Mouse (Mus musculus): ENCODE measurements around the gene Obp2b. TPM values are rescaled to one million over a fixed set of nuclear protein-coding genes. Genes with fewer than 3 reads are reported as not detected.
"Not testable (repeated sequence)": the region's sequence is repeated elsewhere in the genome, so short reads cannot be mapped to it uniquely, and the experiment has no call there.

Gene Obp2b
- polyA plus RNA-seq (2012; rRNA removed): not detected in 2 replicates

DNA sequence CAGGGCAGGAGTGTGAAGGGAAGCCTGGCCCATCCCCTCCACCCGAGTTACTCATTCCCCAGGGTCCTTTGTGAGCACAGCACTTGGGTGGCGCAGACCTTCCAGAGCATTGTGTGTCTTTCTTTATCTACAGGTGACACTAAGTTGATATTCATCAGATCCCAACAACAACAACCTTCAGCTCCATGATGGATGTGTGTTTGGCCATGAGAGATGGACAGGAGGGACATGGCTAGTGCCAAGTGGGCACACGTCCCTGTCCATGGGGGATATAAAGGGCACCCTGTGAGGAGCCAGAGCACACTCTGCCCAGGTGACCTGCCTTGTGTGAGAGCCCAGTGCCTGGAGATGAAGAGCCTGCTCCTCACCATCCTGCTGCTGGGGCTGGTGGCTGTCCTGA lies at the start of gene Obp2b:
Gene Obp2b (plus strand): TSS at position 301 of the 400 bp plus-strand sequence.
- 64% methylated on average over 3 of the region's 3 CpGs for WGBS
- not testable (repeated sequence) for DNase-seq; H3K4me3 ChIP-seq (replicated peaks; ENCODE audit: extremely low read depth, low read depth, low read length); H3K4me1 ChIP-seq (ENCODE audit: control insufficient read depth, insufficient read depth, low read length)

DNA sequence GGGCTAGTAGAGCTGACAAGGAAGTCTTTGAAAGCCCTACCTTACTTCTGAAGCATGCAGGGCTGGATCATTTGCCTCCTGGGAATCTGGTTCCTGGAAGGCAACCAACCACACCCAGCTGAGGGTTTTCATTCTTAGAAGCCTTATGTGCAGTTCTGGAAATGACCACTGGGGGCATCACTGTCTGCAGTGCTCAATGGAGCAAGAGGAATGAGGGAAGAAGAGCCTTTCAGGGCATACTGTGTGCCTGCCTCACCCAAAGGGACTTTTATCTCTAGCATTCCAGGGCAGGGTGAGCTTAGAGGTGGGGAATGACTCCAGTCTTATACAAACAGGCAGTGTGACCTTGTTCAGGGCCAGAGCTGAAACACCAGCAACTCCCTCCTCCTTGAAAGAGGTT lies 42.2 kb upstream of the Obp2b start:
- DNase-seq: peak; percentile 55
- Histone ChIP-seq H3K4me3 (replicated peaks; ENCODE audit: extremely low read depth, low read depth, low read length) (no peak overlapping the region), H3K4me1 (ENCODE audit: control insufficient read depth, insufficient read depth, low read length) (no peaks in the 10 kb centered on the region)
- TF ChIP-seq CTCF (IDR thresholded peaks at IDR 0.05; ENCODE audit: insufficient read depth, low read length) (peak; percentile 59), POLR2A (IDR thresholded peaks at IDR 0.05; ENCODE audit: borderline replicate concordance, extremely low read depth, low read depth, low read length) (no peak)

DNA sequence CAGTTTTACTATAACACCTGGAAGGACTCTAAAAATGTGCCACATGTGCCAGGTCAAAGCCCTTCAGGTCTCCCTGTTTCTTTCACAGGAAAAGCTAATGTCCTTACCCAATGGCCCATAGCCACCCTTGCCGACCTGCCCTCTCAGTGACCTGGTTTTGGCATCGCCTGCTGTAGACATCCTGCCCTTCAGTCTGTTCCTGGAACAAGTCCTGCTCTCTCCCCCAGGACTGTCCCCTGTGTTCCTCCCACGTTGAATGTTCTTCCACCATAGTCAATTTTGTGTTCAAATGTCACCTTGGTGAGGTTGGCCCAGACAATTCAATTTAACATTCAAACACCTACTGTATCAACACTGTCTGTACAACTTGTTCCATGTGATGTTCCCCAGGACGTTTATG lies 39.9 kb upstream of the Obp2b start:
- TF ChIP-seq CTCF (IDR thresholded peaks at IDR 0.05; ENCODE audit: insufficient read depth, low read length): no peak
- TF ChIP-seq POLR2A (IDR thresholded peaks at IDR 0.05; ENCODE audit: borderline replicate concordance, extremely low read depth, low read depth, low read length): no peak
- no peak for DNase-seq
- WGBS: 49% methylated on average over 4 of the region's 4 CpGs
- Histone ChIP-seq H3K4me1 (ENCODE audit: control insufficient read depth, insufficient read depth, low read length) (no peaks in the 10 kb centered on the region), H3K4me3 (replicated peaks; ENCODE audit: extremely low read depth, low read depth, low read length) (no peak overlapping the region)

DNA sequence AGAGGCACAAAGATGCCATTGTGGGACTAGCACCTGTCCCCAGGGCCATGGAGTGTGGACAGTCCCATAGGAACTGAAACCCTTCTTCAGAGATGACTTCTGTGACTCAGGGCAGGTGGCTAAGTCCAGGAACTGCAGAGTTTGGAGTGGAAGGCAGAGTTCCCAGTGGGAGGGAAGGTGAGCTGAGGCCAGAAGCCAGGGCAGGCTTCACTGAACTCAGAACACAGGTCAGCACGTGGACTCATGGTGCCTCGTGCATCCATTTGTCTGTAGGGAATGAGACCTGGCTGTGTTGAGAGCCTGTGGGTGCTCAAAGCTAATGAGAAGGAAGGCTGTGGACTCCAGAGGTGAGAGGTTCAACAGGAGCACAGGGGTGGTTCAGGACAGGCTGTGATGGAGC lies 38.1 kb upstream of the Obp2b start:
- TF ChIP-seq CTCF (IDR thresholded peaks at IDR 0.05; ENCODE audit: insufficient read depth, low read length) (no peak), POLR2A (IDR thresholded peaks at IDR 0.05; ENCODE audit: borderline replicate concordance, extremely low read depth, low read depth, low read length) (no peak)
- H3K4me1 ChIP-seq (ENCODE audit: control insufficient read depth, insufficient read depth, low read length): no peaks in the 10 kb centered on the region
- WGBS: 88% methylated on average over 2 of the region's 2 CpGs
- H3K4me3 ChIP-seq (replicated peaks; ENCODE audit: extremely low read depth, low read depth, low read length): no peak overlapping the region
- no peak for DNase-seq

DNA sequence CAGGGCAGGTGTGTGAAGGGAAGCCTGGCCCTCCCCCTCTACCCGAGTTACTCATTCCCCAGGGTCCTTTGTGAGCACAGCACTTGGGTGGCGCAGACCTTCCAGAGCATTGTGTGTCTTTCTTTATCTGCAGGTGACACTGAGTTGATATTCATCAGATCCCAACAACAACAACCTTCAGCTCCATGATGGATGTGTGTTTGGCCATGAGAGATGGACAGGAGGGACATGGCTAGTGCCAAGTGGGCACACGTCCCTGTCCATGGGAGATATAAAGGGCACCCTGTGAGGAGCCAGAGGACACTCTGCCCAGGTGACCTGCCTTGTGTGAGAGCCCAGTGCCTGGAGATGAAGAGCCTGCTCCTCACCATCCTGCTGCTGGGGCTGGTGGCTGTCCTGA lies 37.1 kb upstream of the Obp2b start, which contains the start of gene Obp2a:
Gene Obp2a (plus strand): TSS at position 301 of the 400 bp plus-strand sequence.
- not testable (repeated sequence) for H3K4me3 ChIP-seq (replicated peaks; ENCODE audit: extremely low read depth, low read depth, low read length); DNase-seq; H3K4me1 ChIP-seq (ENCODE audit: control insufficient read depth, insufficient read depth, low read length)
- 76% methylated on average over 3 of the region's 3 CpGs for whole genome bisulfite sequencing

DNA sequence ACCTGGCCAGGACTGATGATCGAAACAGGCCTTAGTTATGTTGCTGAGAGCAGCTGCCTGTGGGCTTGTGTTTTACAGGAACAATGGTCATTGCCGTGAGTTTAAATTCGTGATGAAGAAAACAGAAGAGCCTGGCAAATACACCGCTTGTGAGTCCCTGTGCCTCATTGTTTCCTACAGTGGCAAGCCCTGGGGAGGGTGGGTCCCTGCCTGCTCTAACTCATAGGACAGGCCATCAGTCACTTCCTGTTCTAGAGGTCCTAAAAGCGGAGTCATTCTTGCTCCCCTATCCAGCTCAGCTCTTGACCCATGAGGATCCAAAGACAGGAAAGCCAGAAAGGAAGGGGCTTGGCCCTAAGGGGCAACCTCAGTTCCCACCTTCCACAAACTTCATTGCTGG lies 35.8 kb upstream of the Obp2b start:
- Histone ChIP-seq H3K4me3 (replicated peaks; ENCODE audit: extremely low read depth, low read depth, low read length) (no peak overlapping the region), H3K4me1 (ENCODE audit: control insufficient read depth, insufficient read depth, low read length) (no peaks in the 10 kb centered on the region)
- TF ChIP-seq POLR2A (IDR thresholded peaks at IDR 0.05; ENCODE audit: borderline replicate concordance, extremely low read depth, low read depth, low read length) (no peak), CTCF (IDR thresholded peaks at IDR 0.05; ENCODE audit: insufficient read depth, low read length) (no peak)
- 55% methylated on average over 5 of the region's 5 CpGs for WGBS
- DNase-seq: no peak

DNA sequence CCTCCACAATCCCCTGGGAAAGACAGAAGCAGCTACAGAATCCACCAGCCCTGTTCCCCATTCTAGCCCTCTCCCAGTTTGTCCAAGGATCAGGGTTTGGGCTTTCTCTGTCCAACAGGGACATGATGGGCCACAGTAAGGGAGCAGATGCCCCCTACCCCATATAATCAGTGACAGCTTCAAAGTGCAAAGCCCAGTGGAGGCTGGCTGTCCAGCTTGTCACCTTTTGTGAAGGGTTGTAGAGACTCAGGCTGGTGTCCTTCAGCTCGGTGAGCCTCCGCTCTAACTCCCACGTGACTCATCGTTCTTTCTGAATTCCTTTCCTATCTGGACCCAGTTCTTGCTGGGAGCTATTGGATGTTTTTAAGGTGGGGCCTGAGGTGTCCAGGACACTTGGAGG lies 33.1 kb upstream of the Obp2b start:
- no peak for TF ChIP-seq CTCF (IDR thresholded peaks at IDR 0.05; ENCODE audit: insufficient read depth, low read length)
- no peak for TF ChIP-seq POLR2A (IDR thresholded peaks at IDR 0.05; ENCODE audit: borderline replicate concordance, extremely low read depth, low read depth, low read length)
- no peaks in the 10 kb centered on the region; the same call in 1 of the 2 replicates for H3K4me1 ChIP-seq (ENCODE audit: control insufficient read depth, insufficient read depth, low read length)
- no peak overlapping the region for H3K4me3 ChIP-seq (replicated peaks; ENCODE audit: extremely low read depth, low read depth, low read length)
- DNase-seq: no peak
- 69% methylated on average over 4 of the region's 4 CpGs for WGBS

DNA sequence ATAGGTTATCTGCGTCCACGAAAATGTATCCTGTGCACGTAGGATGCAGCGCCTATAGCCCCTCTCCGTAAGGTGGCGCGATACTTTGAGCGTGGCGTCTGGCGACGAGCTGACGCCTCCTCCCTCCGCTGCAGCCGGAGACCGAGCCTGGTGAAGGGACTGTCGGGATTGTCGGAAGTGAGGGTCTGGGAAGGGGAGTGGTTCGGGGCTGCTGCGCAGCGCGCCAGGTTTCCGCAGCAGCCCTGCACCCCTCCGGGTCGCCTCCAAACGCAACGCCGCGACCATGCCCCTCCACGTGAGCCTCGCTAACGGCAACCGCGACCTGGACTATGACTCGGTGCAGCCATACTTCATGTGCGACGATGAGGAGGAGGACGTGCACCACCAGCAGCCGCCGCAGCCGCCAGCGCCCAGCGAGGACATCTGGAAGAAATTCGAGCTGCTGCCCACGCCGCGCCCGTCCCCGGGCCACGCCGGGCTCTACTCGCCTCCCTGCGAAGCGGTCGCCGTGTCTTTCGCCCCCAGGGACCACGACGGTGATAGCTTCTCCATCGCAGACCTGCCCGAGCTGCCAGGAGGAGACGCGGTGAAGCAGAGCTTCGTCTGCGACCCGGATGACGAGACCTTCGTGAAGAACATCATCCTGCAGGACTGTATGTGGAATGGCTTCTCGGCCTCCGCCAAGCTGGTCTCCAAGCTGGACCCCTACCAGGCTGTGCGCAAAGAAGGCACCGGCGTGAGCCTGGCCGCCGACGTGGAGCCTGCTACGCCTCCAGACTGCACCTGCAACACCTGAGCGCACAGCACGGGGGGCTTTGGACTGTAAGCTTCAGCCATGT lies 29.9 kb upstream of the Obp2b start, which contains the start of gene Bmyc:
Gene Bmyc (plus strand): TSS at position 97 of the 839 bp plus-strand sequence.
- TF ChIP-seq POLR2A (IDR thresholded peaks at IDR 0.05; ENCODE audit: borderline replicate concordance, extremely low read depth, low read depth, low read length) (peak; percentile 11; the same call in 1 of the 2 replicates), CTCF (IDR thresholded peaks at IDR 0.05; ENCODE audit: insufficient read depth, low read length) (peak; percentile 56)
- peak within 1 kb of the TSS; percentile 78 for H3K4me3 ChIP-seq (replicated peaks; ENCODE audit: extremely low read depth, low read depth, low read length)
- H3K4me1 ChIP-seq (ENCODE audit: control insufficient read depth, insufficient read depth, low read length): no peaks in the 10 kb centered on the region; the same call in 1 of the 2 replicates
- DNase-seq: peak; percentile 71
- under 1% methylated on average over 78 of the region's 78 CpGs for WGBS

DNA sequence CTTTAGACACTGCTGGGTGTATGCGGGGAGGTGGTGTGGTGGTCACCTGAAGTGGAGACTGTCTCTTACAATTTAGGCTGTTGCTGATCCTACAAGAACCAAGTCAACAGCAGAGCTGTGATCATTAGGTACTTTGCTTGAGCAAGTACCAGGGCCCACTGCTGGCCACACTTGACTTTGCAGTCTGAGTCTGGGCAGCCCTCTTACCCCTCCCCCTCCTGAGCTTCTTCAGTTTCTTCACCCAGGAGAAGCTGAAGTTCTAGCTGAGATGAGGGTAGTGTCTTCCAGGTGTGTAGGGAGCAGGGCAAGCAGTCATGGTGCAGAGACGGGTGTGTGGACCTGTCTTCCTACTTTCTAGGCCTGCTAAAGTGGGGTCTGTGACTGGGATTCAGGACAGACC lies 28.7 kb upstream of the Obp2b start:
- DNase-seq: no peak
- Histone ChIP-seq H3K4me3 (replicated peaks; ENCODE audit: extremely low read depth, low read depth, low read length) (peak overlapping the region; percentile 32), H3K4me1 (ENCODE audit: control insufficient read depth, insufficient read depth, low read length) (no peaks in the 10 kb centered on the region; the same call in 1 of the 2 replicates)
- TF ChIP-seq POLR2A (IDR thresholded peaks at IDR 0.05; ENCODE audit: borderline replicate concordance, extremely low read depth, low read depth, low read length) (no peak), CTCF (IDR thresholded peaks at IDR 0.05; ENCODE audit: insufficient read depth, low read length) (0 out of 2 replicates have a peak, but pooled peaks have one; percentile 22)
- WGBS: 78% methylated on average over 2 of the region's 2 CpGs

DNA sequence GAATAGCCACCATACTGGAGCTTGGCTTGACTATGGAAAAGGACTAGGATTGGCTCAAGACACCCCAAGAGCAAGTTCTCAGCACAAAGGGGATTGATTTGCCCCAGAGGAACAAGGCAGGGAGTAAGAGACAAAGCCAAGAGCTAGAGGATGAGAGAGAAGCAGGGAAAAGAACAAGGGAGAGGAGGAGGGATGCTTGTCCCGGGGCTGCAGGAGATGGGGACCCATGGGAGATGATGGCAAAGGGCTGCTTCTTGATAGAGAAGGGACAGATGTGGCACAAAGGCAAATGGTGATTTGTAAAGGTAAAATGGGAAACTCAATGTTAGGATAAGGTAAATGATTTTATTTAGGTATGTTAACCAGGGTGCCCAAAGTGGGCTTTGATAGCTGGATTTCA lies 27.8 kb upstream of the Obp2b start:
- not testable (repeated sequence) for H3K4me1 ChIP-seq (ENCODE audit: control insufficient read depth, insufficient read depth, low read length); DNase-seq; H3K4me3 ChIP-seq (replicated peaks; ENCODE audit: extremely low read depth, low read depth, low read length)
- 95% methylated on average over 1 of the region's 1 CpGs for WGBS

DNA sequence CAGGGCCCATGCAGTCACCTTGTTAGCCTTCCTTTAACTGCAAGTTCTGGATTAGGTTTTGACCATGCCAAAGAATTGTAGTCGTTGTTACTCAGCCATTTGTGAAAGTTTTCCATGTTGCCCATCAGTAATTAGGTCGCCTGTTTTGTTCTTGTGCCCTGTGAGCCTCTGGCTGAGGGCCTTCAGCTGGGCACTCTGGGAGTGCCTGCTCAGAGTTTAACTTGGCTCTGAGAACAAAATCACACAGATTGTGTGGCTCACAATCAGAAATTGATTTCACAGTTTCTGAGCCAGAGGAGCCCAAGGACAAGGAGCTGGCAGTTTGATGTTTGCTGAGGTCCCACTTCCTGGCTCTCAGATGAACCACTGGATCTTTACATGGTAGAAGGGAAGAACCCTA lies 27.0 kb upstream of the Obp2b start:
- not testable (repeated sequence) for DNase-seq; H3K4me1 ChIP-seq (ENCODE audit: control insufficient read depth, insufficient read depth, low read length); H3K4me3 ChIP-seq (replicated peaks; ENCODE audit: extremely low read depth, low read depth, low read length)
- 72% methylated on average over 2 of the region's 2 CpGs for WGBS

DNA sequence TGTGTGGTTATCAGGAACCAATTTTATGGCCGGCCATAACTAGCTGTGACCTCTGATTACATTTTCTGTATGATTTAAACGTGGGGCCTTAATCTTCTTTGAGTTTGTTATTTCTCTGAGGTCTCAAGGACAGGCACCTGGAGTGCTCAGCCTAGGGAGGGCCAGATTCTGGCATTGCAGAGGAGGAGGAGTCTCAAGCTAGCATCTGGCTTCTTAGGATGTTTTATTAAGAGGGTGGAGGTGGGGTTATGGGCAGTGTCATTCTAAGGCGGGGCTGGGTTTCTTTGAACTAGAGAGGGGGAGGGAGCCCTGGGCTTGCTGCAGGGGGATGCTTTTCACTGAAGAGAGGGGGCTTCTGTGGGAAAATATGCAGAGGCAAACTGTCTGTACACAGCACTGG lies 25.2 kb upstream of the Obp2b start:
- H3K4me1 ChIP-seq (ENCODE audit: control insufficient read depth, insufficient read depth, low read length); DNase-seq; H3K4me3 ChIP-seq (replicated peaks; ENCODE audit: extremely low read depth, low read depth, low read length): not testable (repeated sequence)
- WGBS: 28% methylated on average over 3 of the region's 3 CpGs
